Mouse (Mus musculus): ENCODE data around the gene Gbe1.

Gene Gbe1

DNA sequence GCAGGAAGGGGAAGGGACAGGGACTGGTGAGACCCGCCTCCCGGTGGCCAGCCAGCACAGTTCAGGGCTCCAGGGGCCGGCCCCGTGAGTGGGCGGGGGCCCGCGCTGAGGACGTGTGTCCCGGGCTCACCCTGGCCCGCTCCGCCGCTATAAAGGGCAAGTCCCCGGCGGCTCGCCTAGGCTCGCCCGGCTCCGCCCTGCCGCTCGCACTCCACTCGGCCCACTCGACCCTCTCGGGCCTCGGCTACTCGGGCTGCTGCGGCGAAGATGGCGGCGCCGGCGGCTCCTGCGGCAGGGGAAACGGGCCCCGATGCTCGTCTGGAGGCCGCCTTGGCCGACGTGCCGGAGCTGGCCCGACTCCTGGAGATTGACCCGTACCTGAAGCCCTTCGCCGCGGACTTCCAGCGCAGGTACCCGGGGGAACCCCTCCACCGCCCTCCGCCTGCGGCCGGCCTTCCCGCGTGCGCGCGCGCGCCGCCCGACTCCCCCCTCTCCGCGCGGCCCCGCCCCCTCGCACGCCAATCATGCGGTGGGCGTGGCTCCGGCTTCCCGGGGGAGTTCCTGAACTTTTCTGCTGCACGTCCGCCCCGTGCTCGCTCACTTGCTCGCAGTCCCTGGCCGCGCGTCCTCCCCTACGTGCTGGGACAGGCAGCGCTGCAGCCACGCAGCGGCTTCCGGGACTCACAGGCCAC, at the start of gene Gbe1:
Gene Gbe1, plus strand, starts transcription at position 64 of the 692 bp plus-strand sequence.
- DNase-seq (ENCODE audit: low spot score): peak; percentile 82

DNA sequence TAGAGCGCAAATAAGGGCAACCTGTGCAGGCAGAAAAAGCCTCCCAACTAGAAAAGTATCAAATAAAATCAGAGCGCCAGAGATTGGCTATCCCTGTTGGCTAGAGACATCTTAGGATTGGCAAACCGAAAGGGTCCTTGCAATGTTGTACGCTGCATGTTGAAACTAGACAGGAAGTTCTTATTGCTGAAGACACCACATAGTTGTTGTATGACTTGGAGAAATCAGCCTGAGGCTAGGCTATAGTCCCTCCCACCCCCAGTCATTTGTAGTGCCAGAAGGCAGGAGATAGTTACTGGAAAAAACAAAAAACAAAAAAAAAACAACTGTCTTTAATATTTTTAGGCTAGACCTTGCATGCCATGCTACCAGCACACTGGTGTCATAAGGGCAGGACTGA, 3.1 kb upstream of the Gbe1 start:
- DNase-seq (ENCODE audit: low spot score): no peak

DNA sequence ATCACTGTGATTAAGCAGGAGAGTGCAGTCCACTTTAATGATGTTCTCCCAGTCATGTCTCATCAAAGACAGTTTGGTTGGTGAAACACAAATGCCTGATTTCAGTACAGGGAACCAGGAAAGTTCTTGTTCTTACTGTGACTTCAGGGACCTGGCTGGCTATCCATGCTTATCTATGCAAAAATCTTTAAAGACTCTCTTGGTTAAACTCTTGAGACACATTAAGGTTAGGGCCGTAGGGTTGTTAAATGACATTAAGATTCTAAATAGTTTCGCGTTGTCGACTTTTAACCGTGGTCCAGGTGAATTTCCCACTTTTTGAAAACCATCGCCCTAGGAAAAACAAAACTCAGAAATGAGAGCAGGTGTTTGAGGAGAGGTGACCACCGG, 258 bp upstream of the Gbe1 start:
- DNase-seq (ENCODE audit: low spot score): no peak

DNA sequence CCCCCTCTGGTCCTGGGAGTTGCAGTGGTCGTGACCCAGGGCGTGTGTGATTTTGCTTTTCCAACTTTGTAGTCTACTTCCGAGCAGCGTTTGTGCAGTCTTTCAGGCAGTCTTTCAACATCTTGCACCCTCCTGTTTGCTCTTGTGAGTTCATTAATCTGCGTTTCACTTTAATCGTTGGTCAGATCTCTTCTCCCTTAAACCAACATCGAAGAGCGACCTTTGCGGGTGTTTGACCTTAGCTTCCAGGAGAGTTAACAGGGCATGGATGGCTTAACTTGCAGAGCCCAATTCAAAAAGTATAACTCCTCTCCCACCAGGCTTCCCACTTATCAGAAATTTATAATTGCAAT, 805 bp downstream of the Gbe1 start:
- DNase-seq (ENCODE audit: low spot score): no peak

DNA sequence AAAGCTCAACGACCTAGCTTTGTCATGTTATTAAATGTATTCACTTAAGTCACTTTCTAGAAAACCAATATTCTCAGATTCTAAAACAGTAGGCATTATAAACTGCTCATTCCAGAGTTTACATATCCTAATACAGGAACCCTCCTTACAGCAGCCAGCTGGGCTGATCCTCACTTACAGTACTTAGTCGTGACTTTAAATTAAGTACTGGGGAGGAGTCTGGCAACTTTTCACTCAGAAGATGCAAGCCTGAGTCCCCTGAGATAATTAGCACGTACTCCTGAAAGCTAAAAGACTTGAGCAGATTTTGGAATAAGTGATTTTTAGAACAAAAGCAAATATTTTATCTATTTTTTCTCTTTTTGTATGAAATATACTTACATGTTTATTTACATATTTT, 1.5 kb downstream of the Gbe1 start:
- no peak for DNase-seq (ENCODE audit: low spot score)

DNA sequence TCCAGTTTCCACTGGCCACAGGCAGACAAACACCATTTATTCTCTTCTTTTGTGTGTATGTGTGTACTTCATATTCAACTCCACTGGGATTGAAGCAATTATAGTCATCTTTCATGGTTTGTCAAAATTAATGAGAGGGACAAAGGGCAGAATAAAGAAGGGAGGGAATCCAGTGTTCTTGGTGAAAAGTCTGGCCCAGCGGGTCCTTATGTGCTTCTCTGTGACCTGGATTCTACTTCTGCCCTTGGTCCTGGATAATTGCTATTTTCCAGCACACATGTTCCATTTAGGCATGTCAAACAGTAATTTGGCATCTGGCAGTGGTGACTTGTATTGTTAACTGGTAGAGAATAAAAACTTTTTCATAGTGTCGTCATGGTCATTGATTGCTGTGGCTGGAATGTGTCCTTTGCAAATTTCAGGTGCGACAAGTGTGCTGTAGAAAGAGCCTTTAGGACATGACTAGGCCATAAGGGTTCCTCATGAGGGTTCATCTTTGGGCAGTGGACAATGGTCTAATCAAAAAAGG, 2.2 kb downstream of the Gbe1 start:
- DNase-seq (ENCODE audit: low spot score): no peak

DNA sequence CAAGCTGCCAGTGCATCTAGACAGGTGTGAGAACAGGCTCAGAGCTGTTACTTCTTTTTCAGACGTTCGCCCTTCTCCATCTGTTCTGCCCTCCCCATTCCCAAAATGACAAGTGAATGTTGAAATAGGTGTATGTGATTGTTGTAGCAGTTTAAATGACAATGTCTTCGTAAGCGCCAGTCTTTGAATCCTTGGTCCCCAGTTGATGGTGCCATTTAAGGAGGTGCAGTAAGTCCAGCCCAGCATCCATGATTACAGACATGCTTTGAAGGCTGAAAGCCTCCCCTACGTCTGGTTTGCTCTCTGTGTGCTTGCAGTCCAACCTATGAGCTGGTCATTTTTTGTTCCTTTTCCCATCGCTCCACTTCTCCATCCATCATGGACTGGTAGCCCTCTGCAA, 5.6 kb downstream of the Gbe1 start:
- no peak for DNase-seq (ENCODE audit: low spot score)

DNA sequence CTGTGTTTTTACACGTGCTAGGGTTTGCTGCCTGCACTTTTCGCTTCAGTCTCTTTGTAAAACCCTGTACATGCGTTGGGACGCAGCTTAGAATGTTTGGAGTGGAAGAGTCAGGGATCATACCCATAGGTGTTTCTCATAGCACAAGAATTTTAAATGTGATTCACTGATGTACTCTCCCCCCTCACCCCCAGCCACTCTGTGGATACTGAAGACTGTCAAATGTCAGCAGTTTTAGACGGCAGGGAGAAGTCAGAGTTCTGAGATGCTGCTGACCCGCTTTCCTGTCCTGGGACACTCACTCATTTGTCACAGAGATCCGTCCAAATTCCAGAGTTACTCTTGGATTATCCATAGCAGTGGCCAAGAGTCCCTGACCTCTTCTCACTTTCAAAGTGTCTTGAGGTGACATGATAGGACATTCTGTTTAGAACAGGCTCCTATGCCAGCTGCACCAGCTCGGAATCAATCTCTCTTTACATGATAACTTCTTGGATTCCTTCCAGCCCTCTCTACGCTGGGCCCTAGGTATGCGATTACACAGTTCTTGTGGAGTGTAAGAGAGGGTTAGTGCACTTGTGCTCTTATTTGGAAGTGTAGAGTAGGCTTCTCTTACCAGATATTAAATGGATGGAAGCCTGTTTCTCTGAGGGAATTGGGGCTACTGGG, 7.0 kb downstream of the Gbe1 start:
- DNase-seq (ENCODE audit: low spot score): no peak

DNA sequence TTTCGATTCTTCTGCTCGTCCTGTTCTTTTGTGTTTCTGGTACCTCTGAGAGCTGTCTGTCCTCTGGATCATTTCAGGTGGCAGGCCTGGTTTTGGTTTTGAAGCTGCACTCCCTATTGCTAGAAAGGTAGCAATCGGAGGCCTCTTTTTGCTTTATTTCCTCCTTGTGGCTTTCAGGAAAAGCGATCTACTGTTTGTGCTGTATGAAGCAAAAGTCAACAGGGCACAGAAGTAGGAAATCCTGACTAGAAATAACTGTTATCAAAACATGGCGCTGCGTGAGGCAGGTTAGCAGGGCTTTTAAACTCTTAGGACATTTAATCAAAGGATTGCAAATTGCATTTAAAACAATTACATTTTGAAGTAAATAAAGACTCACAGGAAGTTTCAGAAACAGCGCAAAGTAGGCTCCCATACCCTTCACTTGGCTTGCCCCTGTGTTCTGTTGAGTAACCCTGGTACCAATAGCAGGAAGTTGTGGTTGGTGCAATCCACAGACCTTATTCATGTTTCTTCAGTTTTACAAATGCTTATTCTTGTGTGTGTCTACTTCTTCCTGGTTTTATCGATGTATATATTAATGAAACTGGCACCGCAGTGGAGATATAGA, 12.7 kb downstream of the Gbe1 start:
- DNase-seq (ENCODE audit: low spot score): no peak

DNA sequence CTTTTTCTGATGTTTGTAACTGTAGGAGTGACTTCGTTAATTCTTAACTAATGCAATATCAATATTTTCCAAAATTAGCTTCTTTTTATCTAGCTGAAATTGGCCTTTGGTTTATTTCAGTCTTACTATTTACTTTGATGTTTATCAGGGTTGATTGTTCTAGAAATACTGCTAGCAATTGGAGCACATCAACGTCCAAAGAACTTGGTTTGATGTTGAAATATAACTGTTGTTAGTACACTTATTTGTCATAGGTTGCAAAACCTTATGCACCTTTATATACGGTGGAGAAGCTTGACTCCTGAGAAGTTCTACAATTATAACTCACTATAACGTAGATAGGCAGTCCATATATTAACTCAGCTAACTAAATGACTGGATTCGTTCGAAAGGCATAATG, 14.8 kb downstream of the Gbe1 start:
- DNase-seq (ENCODE audit: low spot score): no peak

DNA sequence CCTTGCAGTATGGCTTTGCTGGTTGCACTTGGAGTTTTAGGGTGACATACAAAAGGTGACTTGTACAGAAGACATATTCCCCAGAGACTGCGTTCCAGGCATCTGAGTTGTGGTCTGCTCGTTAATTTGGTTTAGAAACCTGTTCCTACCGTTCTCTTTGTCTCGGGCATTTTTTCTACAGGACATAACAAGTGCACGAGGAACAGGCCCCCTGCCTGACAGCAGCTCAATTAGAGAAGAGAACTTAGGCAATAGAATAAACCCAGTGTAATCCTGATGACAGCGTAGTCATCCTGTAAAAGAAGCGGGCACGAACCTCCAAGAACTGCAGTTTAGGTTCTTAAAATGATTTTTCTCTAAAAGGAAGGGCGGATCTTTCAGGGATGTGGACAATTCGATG, 15.3 kb downstream of the Gbe1 start:
- DNase-seq (ENCODE audit: low spot score): no peak

DNA sequence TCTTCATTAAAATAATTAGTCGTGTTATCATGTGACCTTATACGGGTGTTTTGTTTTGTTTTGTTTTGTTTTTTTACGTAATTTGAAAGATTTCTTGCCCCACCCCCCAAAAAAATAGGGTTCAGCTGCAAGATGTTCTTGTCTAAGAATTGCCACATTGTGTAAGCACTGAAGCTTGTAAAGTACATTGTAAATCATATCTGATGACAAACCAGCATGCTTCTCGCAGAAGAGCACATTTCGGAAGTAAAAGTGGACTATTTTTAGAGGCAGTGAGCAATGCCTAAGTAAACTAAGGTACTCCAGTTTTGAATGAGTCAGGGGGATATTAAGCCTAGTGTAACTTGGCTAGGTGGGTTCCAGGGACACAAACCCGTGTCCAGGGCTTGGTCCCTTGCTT, 15.7 kb downstream of the Gbe1 start:
- DNase-seq (ENCODE audit: low spot score): no peak

DNA sequence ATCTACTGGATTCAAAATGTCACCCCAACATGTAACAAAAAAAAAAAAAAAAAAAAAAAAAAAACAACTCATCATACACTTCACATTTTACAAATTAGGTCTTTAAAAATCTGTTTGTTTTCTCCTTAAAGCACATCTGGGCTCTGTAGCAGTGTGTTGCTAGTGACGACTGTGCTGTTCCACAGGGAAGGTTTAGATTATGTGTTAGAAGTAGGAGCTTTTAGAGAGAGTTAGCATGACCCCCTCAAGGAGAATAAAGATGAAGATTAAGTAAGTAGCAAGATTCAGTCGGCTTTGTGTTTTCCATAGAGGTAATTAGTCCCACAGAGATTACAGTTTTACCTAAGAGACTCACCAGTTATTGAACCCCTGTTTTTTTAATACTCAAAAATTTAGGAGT, 16.3 kb downstream of the Gbe1 start:
- DNase-seq (ENCODE audit: low spot score): no peak

DNA sequence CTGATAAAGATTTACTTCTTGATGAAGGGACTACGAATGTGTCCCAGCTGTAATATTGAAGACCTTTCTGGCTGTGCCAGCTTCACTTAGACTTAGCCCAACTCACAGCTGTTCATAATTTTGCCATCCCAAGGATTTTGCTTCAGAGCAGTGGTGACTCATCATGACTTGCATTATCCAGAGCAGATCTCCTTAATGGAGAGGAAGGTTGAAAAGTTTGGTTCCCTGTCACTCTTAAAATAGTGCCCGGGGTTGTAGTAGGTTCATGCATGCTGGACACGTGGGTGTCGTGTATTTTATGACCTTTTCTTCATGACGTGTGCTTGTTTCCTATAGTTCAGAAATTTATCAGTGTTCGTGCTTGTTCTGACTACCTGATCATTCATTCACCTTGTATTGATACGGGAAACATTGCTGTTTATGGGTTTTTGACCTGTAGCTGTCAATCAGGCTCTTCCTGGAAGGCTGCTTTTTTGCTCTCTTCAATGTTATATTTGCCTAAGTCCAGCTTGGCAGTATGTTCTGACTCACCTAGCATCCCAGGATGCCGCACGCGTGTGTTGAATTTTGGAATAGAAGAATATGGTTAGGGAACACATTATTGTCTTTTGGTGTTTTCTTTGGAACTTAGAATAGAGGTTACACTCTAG, 17.0 kb downstream of the Gbe1 start:
- DNase-seq (ENCODE audit: low spot score): no peak

DNA sequence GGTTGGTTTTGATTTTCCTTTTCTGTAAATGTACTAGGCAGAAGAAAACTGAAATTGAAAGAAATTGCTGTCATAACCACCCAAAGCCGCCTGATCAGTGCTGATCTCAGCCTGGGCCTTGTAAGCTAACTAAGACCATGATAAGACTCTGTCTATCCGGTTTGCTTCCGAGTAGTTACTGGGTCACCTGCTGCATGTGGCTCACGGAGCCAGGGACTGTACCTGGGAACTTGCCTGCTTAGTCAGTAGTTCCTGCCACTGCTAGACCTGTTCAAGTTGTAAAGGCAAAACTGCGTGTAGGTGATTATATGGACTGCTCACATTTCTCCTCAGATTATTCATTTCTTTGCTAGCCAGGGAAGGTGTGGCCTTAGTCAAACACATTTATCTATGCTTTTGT, 21.1 kb downstream of the Gbe1 start:
- no peak for DNase-seq (ENCODE audit: low spot score)

DNA sequence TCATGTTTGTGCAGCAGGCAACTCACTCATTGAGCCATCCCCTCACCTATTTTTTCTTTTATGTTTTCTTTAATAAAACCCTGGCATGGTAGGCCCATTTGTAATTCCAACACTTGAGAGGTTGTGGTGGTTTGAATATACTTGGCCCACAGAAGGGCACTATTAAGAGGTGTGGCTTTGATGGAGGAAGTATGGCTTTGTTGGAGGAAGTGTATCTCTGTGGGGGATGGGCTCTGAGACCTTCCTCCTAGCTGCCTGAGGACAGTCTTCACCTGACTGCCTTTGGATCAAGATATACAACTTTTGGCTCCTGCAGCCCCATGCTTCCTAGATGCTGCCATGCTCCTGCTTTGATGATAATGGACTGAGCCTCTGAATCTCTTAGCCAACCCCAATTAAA, 21.7 kb downstream of the Gbe1 start:
- no peak for DNase-seq (ENCODE audit: low spot score)

DNA sequence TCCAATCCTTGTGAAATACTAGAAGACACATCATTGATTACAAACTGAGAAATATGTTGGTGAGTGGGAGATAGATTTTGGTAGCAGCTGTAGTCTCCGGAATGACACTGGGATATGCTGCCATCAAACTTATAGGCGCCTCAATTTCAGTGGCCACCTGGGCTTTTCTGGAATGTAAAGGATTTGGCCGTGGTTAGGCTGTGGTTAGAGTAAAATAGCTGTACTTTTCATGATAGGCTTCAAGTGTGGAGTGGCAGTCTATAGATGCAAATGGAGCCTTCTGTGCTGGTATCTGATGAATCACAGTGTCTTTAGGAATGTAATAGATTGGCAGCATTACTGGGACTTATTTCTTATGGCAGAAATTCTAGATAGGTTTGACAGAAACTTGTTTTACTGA, 23.9 kb downstream of the Gbe1 start:
- DNase-seq (ENCODE audit: low spot score): no peak

DNA sequence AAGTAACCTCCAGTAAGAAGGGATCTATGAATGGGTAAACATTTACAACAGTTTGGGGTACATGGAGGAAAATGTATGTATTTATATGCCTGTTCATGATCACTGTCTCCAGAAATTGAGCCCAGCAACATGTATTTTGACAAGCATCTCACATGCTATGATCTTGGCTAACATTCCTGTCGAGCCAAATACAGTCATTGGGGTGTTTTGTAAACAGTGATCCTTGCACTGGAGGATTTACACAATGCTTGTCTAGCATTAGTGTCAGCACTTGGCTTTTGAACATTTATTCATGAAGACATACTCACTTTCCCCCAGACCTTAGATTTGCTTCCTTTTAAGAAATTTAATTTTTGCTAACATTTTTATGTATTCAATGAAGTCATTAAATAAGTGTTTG, 30.7 kb downstream of the Gbe1 start:
- DNase-seq (ENCODE audit: low spot score): no peak

DNA sequence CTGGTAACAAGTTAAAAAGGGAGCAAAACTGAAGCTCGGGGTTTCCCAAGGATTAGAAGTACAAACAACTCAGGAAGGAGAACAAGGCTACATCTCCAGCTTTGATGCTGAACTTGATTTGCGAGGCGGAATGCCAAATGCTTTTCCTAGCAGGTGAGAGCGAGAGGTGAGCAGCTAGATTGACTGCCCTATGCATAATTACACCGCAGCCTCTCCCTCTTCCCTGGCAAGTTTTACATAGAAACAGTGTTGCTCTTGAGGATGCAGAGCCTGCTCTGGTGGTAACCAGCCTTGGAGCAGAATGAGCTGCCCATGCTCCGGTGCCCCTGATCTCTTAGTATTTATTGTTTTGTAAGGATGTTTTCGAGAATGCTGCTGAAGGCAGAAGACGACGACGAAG, 31.9 kb downstream of the Gbe1 start:
- DNase-seq (ENCODE audit: low spot score): no peak

DNA sequence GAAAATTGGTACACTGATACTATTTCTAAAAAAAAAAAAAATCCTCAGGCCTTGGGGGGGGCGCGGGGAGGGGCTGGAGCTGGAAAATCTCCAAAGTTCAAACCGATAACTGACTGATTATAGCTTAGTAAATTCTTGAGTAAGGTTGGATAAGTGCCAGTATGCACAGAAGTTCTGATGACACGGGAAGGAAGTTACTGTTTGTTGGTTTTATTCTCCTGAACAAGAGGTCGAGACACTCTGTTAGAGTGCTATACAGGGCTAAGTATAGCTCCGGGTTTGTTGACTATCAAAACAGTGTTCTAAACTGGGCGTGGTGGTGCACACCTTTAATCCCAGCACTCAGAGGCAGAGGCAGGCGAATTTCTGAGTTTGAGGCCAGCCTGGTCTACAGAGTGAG, 36.3 kb downstream of the Gbe1 start:
- DNase-seq (ENCODE audit: low spot score): no peak

DNA sequence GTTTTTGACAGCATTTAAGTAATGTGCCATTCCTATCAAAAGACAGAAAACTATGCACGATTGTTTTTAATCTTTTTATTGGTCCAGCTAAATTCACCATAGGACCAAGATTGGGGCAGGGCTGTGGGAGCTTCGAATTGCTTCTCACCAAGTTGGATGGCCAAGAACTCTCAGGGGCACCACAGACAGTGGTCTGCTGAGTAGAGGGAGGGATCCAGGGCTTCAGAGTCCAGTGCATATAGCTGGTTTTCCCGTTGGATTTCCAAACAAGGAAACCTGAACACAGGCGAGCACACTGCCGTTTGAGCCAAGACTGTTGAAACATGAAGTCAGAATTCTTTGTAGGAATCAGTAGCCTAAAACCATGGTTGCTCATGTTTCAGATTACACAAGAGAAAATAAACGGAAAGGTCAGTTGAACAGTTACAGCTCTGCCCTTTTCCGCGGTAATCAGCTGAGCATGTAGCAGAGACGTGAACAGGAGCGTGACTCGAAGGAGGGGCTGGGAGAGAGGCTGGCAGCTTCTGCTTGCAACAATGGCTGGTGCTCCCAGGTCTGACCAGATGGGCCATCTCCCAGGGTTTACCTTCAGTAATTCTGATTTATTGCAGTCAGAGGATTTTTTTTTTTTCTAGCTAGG, 38.0 kb downstream of the Gbe1 start:
- DNase-seq (ENCODE audit: low spot score): no peak

DNA sequence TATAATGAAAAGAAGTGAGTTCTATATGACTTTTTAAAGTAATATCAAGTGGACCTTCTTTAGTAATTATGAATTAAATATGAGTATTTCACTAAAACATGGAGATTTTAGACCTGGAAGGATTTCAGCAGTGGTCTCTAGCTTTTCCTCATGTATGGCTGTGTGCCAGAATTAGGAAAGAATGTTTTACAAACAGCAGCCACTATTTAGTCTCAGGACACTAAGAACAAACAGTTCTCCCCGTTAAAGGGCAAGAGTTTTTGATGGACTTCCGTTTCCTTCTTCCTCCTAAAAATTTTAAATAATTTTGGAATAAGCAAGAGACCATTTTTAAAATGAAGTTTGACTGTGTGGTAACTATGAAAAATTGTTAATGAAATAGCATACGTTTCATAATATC, 38.8 kb downstream of the Gbe1 start:
- DNase-seq (ENCODE audit: low spot score): no peak

DNA sequence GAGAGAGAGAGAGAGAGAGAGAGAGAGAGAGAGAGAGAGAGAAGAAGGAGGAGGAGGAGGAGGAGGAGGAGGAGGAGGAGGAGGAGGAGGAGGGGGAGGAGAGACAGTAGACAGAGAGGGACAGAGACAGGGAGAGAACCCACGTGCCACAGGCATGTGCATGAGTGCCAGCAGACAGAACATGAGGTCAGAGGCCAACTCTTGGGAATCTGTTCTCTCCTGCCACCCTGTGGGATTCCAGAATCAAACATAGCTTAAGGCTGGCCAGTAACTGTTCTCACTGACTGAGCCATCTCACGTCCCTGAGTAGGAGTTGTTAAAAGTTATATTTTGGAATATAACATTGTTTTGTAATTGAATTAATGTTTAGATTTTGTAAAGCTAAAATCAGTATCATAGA, 39.3 kb downstream of the Gbe1 start:
- DNase-seq (ENCODE audit: low spot score): no peak

Data from layer of hippocampus, adult 11-12 months (tissue).